Mouse (Mus musculus) cortical plate, adult 2 months (tissue): ENCODE measurements around the gene Nav1. TPM values are rescaled to one million over a fixed set of nuclear protein-coding genes. Genes with fewer than 3 reads are reported as not detected.

Experiments used
- H3K27ac ChIP-seq: fragments of 200-500 bp; 2 replicates; pipeline ENCODE4 v1.5.1; 2012; ENCODE audit warnings: low read length, control low read depth, inconsistent platforms; ENCODE audit not compliant: insufficient read depth
- H3K4me1 ChIP-seq: fragments of 200-500 bp; 2 replicates; pipeline ENCODE4 v1.6.1; 2011; ENCODE audit warnings: low read length; ENCODE audit not compliant: control insufficient read depth, insufficient read depth
- H3K4me3 ChIP-seq: fragments of 200-500 bp; 2 replicates; pipeline ENCODE4 v1.5.1; 2011; ENCODE audit warnings: mild to moderate bottlenecking, low read length, control low read depth; ENCODE audit not compliant: insufficient read depth
- CTCF ChIP-seq: fragments of 200-500 bp; IDR thresholded peaks from 2 replicates; pipeline ENCODE4 v1.5.1; 2011; ENCODE audit warnings: mild to moderate bottlenecking, control low read depth, low read length; ENCODE audit not compliant: insufficient read depth; ENCODE audit errors: extremely low read depth
- POLR2A ChIP-seq: fragments of 200-500 bp; IDR thresholded peaks from 2 replicates; pipeline ENCODE4 v1.6.1; 2011; ENCODE audit warnings: mild to moderate bottlenecking, low read length, control low read depth; ENCODE audit not compliant: insufficient read depth; ENCODE audit errors: extremely low read depth
- polyA plus RNA-seq: library from polyadenylated mRNA; depleted of rRNA; stranded (reverse); fragments of >200 nt; gene quantifications from 2 replicates; pipeline ENCODE4 v1.2.3, GENCODE M21; 2012

Gene Nav1
- polyA plus RNA-seq, 1 experiment, result 35.8 TPM

GRCm38 (mm10) chr1:135544504-135545146, 62.5 kb downstream of the Nav1 start:
- TF ChIP-seq CTCF (peak; percentile 86), POLR2A (no peak)
- peaks cover 8% of the 10 kb centered on the region; the same call in 1 of the 2 replicates for H3K4me1 ChIP-seq
- H3K27ac ChIP-seq, result no peak overlapping the region
- H3K4me3 ChIP-seq, result no peak overlapping the region

DNA sequence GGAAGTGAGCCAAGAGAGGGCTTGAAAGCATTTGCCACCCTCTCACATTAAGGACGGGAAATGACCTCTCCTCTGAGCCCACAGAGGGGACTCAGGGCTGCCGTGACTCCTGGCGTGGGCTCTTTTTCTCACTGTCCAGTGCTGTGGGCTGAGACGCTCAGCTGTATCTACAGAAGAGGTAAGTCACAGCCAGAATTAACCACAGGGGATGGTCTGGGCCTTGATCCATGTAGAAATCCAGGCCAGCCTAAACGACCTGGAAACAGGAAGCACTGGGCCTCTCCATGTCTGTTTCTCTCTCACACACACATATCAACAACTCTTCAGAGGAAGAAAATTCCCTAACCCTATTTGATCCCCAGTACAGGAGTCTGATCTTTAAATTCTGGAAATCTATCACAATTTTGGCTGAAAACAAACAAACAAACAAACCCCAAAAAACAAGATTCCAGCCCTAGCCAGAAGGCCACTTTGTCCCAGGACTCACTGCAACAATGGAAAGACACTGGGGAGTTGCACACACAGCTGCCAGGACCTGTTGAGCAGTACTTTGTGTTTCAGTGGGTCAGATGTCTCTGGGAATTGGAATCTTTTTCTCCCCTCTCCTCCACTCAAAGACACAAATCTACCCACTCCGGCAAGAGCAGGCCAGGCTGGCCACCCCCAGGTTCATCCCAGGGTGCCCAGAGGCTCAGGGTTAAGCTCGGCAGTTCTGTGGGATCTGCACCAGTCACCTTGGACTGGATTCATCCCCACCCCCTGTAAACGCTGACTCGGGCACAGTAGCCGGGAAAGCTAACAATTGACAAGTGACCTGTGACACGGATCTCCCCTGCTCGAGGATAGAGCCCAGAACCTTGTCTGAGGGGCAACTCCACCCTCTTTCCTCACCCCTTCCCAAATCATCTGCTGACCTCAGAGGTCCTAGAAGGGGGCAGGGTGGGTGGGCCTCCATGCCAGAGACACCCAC, 64.0 kb downstream of the Nav1 start:
- TF ChIP-seq CTCF (no peak), POLR2A (no peak)
- Histone ChIP-seq H3K4me1 (peaks cover 6% of the 10 kb centered on the region; the same call in 1 of the 2 replicates), H3K4me3 (no peak overlapping the region), H3K27ac (no peak overlapping the region)

DNA sequence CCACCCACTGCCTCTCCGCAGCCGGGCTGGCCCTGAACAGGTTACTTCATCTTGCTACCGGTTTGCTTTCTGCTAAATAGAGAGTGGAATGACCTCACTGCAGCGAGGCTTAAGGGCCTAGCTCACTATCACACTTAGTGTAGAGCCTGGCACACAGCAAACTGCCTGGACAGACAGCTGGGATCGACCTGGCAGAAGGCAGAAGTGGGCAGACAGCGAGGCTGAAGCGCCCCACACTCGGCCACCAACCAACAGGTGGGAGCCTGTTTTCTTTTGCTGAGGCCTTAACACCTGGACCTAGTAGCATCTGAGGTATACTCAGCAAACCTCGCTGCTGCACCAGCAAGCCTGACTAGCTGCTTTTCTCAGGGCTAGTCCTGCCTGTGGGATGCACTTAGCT, 65.0 kb downstream of the Nav1 start:
- TF ChIP-seq POLR2A, result no peak
- no peak for TF ChIP-seq CTCF
- Histone ChIP-seq H3K4me1 (peaks cover 6% of the 10 kb centered on the region; the same call in 1 of the 2 replicates), H3K4me3 (no peak overlapping the region), H3K27ac (no peak overlapping the region)

DNA sequence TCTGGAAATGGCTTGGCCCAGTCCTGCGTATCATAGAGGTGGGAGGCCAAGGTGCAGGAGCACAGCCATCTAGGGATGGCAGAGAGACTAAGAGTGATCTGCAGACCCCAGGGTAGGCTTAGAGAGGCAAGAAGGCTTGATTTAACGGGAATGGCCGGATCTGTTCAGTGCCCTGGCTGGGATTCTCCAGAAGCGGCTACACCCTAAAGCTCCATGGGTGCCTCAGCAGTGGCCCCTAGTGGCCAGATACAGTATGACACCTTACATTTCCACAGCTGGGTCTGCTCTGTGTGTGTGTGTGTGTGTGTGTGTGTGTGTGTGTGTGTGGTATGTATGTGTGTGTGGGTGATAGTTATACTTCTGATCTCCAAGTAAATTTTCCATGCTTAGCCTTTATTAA, 66.8 kb downstream of the Nav1 start:
- Histone ChIP-seq H3K27ac (no peak overlapping the region), H3K4me3 (no peak overlapping the region), H3K4me1 (peaks cover 2% of the 10 kb centered on the region; the same call in 1 of the 2 replicates)
- TF ChIP-seq POLR2A (no peak), CTCF (peak; percentile 83)

- H3K4me1 ChIP-seq, result 0 out of 2 replicates have a peak, but pooled peaks cover 2% of the 10 kb centered on the region
- H3K27ac ChIP-seq, result no peak overlapping the region
- H3K4me3 ChIP-seq, result no peak overlapping the region
- no peak for TF ChIP-seq CTCF
- no peak for TF ChIP-seq POLR2A
Observed at GRCm38 (mm10) chr1:135538441-135539265, 68.4 kb downstream of the Nav1 start.

DNA sequence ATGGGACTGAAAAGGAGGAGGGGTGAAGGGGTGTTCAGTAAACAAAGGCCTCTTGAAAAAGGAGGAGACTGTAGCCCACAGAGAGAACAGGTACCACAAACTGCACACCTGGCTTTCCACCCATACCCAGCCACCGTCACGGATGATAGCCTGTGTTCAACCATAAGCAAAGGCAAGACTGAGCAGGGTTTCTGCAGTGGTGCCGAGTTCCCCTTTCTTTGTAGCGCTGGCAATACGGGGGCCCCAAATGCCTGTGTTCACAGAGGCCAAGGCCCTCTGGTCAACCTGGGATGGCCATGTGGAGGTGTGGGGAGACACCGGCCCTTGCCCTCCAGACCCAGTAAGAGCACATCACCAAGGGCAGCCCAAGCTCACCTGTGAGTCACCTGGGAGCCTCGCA, 70.3 kb downstream of the Nav1 start:
- no peak for TF ChIP-seq POLR2A
- TF ChIP-seq CTCF, result no peak
- H3K4me3 ChIP-seq, result no peak overlapping the region
- H3K27ac ChIP-seq, result no peak overlapping the region; the same call in 1 of the 2 replicates
- H3K4me1 ChIP-seq, result 0 out of 2 replicates have a peak, but pooled peaks cover 2% of the 10 kb centered on the region

DNA sequence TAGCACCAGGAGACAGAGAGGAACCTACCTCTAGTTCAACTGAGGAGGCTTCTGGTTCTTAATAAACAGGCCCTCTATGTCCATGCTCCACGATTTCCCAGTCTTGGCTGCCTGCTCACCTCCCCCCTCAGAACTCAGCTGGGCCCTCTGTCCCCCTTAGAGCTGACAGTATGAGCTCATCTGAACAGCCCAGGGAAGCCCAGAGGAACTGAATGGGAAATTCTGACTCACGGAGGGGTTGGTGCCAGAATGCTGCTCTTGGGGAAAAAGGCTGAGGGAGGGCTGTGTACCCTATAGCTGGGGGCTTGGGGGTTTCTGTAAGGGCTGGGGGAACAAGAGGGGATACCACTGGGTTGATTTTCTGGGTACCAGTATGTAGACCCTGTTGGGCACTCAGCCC, 70.8 kb downstream of the Nav1 start:
- H3K27ac ChIP-seq, result no peak overlapping the region; the same call in 1 of the 2 replicates
- 0 out of 2 replicates have a peak, but pooled peaks cover 2% of the 10 kb centered on the region for H3K4me1 ChIP-seq
- TF ChIP-seq CTCF, result no peak
- no peak for TF ChIP-seq POLR2A
- H3K4me3 ChIP-seq, result no peak overlapping the region

DNA sequence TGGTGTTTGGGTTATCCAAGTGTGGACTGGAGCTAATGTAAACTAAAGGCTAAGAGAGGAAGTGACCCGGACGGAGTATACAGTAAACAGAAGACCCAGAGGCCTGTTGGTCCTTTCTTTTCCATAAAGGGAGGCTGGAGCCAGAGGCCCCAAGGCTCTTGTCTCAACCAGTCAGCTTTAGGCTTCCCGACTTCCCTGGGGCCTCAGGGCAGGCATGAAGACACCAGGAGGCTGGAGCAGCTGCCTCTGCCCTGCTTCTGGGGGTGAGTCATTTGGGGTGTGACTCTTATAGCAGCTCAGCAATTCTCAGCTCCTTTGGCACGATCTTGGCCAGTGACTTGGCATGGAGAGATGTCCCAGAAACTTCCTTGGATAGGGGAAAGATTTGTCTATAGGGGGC, 71.8 kb downstream of the Nav1 start:
- H3K27ac ChIP-seq, result no peak overlapping the region
- H3K4me3 ChIP-seq, result no peak overlapping the region
- H3K4me1 ChIP-seq, result 0 out of 2 replicates have a peak, but pooled peaks cover 2% of the 10 kb centered on the region
- TF ChIP-seq POLR2A, result no peak
- no peak for TF ChIP-seq CTCF

GRCm38 (mm10) chr1:135534782-135535181, 72.3 kb downstream of the Nav1 start:
- Histone ChIP-seq H3K4me1 (0 out of 2 replicates have a peak, but pooled peaks cover 2% of the 10 kb centered on the region), H3K27ac (no peak overlapping the region), H3K4me3 (no peak overlapping the region)
- TF ChIP-seq CTCF (no peak), POLR2A (no peak)
